Mouse (Mus musculus): ENCODE measurements around the gene D930020B18Rik.

DNA sequence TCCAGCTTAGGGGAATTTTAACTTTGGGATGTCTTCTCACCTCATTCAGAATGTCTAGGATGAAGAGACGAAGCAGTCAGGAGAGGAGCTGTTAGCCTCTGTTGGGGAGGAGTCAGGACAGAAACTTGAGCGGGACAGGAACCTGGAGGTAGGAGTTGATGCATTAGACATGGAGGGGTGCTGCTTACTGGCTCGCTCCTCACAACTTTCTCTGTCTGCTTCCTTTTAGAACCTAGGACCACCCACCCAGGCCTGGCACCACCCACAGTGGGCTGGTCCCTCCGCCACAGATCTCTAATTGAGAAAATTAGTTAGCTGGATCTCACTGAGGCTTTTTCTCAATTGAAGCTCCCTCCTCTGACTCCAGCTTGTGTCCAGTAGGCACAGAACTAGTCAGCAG, 85.1 kb downstream of the D930020B18Rik start:
- TF ChIP-seq POLR2A (IDR thresholded peaks at IDR 0.05; ENCODE audit: borderline replicate concordance, low read depth, low read length), result no peak
- no peak for TF ChIP-seq CTCF (IDR thresholded peaks at IDR 0.05; ENCODE audit: low read depth, low read length)

All from bone marrow macrophage, adult 2 months (primary cell).